8 mouse cellular contexts compared by ENCODE assay signal in the genomic region with DNA sequence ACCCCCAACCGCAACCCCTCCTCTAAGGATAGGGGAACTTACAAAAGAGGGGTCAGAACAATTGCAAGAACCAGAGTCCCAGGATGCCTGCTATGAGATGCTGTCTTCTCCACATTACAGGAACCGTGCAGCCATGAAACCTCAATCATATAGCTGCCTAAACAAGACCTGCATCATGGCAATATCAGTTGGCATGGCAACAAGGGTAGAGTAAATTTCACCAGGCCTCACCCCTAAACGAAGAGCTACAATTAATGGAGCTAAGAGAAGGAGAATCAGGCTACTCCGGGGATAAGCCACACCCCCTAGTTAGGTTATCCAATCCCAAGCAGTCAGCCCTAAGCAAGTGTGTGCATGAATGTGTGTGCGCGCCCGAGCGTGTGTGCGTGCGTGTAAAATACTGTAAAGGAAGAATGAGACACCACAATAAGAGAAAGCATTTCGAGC.
DNase-seq lines count a peak whose midpoint lies in the region; ATAC-seq lines count a peak whose summit lies in the region.

No protein-coding gene starts in this region.

- H3K4me3 ChIP-seq in embryonic facial prominence, embryonic 14.5 days (ENCODE audit: low read depth, low read length): no peak overlapping the region
- no peak overlapping the region for H3K4me3 ChIP-seq in limb, embryonic 11.5 days (ENCODE audit: low read depth, low read length)
- no peak overlapping the region for H3K4me3 ChIP-seq in neural tube, embryonic 11.5 days (ENCODE audit: low read depth, low read length)

- intact Hi-C loops in left cerebral cortex, postnatal 4 days (cut with DNase I): no loop called here

- H3K27ac ChIP-seq in embryonic facial prominence, embryonic 14.5 days (replicated peaks; ENCODE audit: low read depth, low read length): no peak overlapping the region
- H3K27ac ChIP-seq in limb, embryonic 11.5 days (replicated peaks; ENCODE audit: low read depth, low read length): no peak overlapping the region
- H3K27ac ChIP-seq in neural tube, embryonic 11.5 days (ENCODE audit: low read depth, low read length): no peak overlapping the region

- DNase-seq in frontal cortex, postnatal 25 days (ENCODE audit: low spot score in 2 of 2): no peak
- peak; percentile 69 for DNase-seq in CD4-positive, CD25-positive, alpha-beta regulatory T cell, adult 2 months (ENCODE audit: low read depth, low spot score)
- peak; percentile 71 for DNase-seq in embryonic facial prominence, embryonic 14.5 days (ENCODE audit: low spot score)
- no peak for DNase-seq in limb, embryonic 11.5 days (ENCODE audit: low spot score)
- peak; percentile 46 for DNase-seq in neural tube, embryonic 11.5 days (ENCODE audit: low spot score)
- DNase-seq in frontal cortex, postnatal 36 days (ENCODE audit: low spot score in 2 of 2): no peak
- no peak for DNase-seq in left cerebral cortex, postnatal 4 days

- ATAC-seq in frontal cortex, adult (ENCODE audit: low TSS enrichment): peak; percentile 85
- peak; percentile 66 for ATAC-seq in embryonic facial prominence, embryonic 14.5 days (ENCODE audit: low read depth)
- ATAC-seq in limb, embryonic 11.5 days (ENCODE audit: insufficient number of reproducible peaks, low FRiP score, low TSS enrichment, low read depth): 0 out of 2 replicates have a peak, but pooled peaks have one; percentile 40
- ATAC-seq in neural tube, embryonic 11.5 days (ENCODE audit: insufficient read depth, low FRiP score, low TSS enrichment): peak; percentile 69

- 23% methylated on average over 11 of the region's 11 CpGs for WGBS in embryonic facial prominence, embryonic 14.5 days
- 27% methylated on average over 11 of the region's 11 CpGs for WGBS in limb, embryonic 11.5 days
- WGBS in neural tube, embryonic 11.5 days: 26% methylated on average over 11 of the region's 11 CpGs

- H3K27me3 ChIP-seq in embryonic facial prominence, embryonic 14.5 days (replicated peaks; ENCODE audit: control insufficient read depth, insufficient read depth, low read length): no peaks in the 10 kb centered on the region
- no peaks in the 10 kb centered on the region for H3K27me3 ChIP-seq in limb, embryonic 11.5 days (ENCODE audit: control insufficient read depth, insufficient read depth, low read length)
- H3K27me3 ChIP-seq in neural tube, embryonic 11.5 days (ENCODE audit: control insufficient read depth, insufficient read depth, low read length): no peaks in the 10 kb centered on the region

- peak overlapping the region; percentile 45 for H3K4me2 ChIP-seq in embryonic facial prominence, embryonic 14.5 days (ENCODE audit: low read depth, low read length)
- peak overlapping the region; percentile 13; the same call in 1 of the 2 replicates for H3K4me2 ChIP-seq in limb, embryonic 11.5 days (ENCODE audit: low read depth, severe bottlenecking)
- H3K4me2 ChIP-seq in neural tube, embryonic 11.5 days (ENCODE audit: low read depth): peak overlapping the region; percentile 21

- H3K9me3 ChIP-seq in embryonic facial prominence, embryonic 14.5 days (ENCODE audit: control insufficient read depth, low read length): no peaks in the 10 kb centered on the region
- no peaks in the 10 kb centered on the region for H3K9me3 ChIP-seq in limb, embryonic 11.5 days (ENCODE audit: control insufficient read depth, low read length)
- no peaks in the 10 kb centered on the region for H3K9me3 ChIP-seq in neural tube, embryonic 11.5 days (ENCODE audit: control insufficient read depth, low read length)

- no peak overlapping the region for H3K9ac ChIP-seq in embryonic facial prominence, embryonic 14.5 days (ENCODE audit: low read depth, low read length)
- no peak overlapping the region for H3K9ac ChIP-seq in limb, embryonic 11.5 days (ENCODE audit: low read length)
- H3K9ac ChIP-seq in neural tube, embryonic 11.5 days (ENCODE audit: low read length): no peak overlapping the region; the same call in 1 of the 2 replicates

- H3K36me3 ChIP-seq in embryonic facial prominence, embryonic 14.5 days (ENCODE audit: control insufficient read depth, insufficient read depth, low read length): no peaks in the 10 kb centered on the region
- no peaks in the 10 kb centered on the region for H3K36me3 ChIP-seq in limb, embryonic 11.5 days (ENCODE audit: control insufficient read depth, insufficient read depth, low read length)
- H3K36me3 ChIP-seq in neural tube, embryonic 11.5 days (ENCODE audit: control insufficient read depth, insufficient read depth, low read length): no peaks in the 10 kb centered on the region

- H3K4me1 ChIP-seq in embryonic facial prominence, embryonic 14.5 days (ENCODE audit: control insufficient read depth, insufficient read depth, low read length): peaks cover 23% of the 10 kb centered on the region
- peaks cover 30% of the 10 kb centered on the region for H3K4me1 ChIP-seq in limb, embryonic 11.5 days (ENCODE audit: control insufficient read depth, insufficient read depth, low read length)
- H3K4me1 ChIP-seq in neural tube, embryonic 11.5 days (ENCODE audit: control insufficient read depth, insufficient read depth, low read length): no peaks in the 10 kb centered on the region

Comparison
In these comparisons a context has a peak if more than half of its experiments do, and no peak if none do; other contexts are left out.
1. DNase-seq: peak in CD4-positive, CD25-positive, alpha-beta regulatory T cell, adult 2 months (single experiment), embryonic facial prominence, embryonic 14.5 days (single experiment) and neural tube, embryonic 11.5 days (single experiment); none in frontal cortex, postnatal 25 days (0 of 2), limb, embryonic 11.5 days (single experiment), frontal cortex, postnatal 36 days (0 of 2) and left cerebral cortex, postnatal 4 days (single experiment).
2. Peak in every context shown above with its lines, with median percentiles within 50 percentile points of each other: ATAC-seq and H3K4me2 ChIP-seq.